Mouse (Mus musculus): Measurements from ENCODE around the gene Nhsl2.
A peak's percentile ranks its signal among the peaks of the same experiment; 100 is the strongest.

Nhsl2 gene

DNA sequence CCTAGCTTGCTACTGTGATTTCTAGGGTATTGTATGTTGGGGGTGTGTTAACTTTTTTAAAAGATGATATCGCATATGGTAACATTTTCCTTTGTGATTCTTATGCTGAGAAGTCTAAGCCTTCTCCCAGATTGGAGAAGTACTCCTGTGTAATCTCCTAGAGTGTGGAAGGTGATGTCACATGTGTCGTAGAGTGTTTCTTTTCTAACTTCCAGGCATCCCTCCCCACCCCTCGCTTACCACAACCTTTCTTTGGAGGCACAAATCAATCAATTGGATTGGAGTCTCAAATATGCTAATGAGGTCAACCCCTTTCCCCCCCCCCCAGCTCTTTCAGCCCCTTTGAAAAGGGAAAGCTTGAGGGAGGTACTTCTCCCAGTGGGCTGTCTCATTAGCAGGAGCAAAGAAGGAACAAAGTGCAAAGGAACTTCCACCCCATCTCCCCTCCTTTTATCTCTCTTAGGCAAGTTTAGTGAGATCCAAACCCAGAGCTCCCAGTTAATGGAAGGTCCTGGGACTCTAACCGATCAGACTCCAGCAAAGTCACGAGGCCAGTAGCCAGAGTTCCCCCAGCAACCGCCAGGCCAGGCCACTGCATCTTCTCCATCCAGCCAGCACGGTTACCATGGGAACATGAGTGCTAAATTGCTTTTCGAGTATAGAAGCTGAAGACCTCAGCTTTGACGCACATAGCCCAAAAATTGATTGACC, 137.6 kb downstream of the Nhsl2 start:
- no peak for DNase-seq

DNA sequence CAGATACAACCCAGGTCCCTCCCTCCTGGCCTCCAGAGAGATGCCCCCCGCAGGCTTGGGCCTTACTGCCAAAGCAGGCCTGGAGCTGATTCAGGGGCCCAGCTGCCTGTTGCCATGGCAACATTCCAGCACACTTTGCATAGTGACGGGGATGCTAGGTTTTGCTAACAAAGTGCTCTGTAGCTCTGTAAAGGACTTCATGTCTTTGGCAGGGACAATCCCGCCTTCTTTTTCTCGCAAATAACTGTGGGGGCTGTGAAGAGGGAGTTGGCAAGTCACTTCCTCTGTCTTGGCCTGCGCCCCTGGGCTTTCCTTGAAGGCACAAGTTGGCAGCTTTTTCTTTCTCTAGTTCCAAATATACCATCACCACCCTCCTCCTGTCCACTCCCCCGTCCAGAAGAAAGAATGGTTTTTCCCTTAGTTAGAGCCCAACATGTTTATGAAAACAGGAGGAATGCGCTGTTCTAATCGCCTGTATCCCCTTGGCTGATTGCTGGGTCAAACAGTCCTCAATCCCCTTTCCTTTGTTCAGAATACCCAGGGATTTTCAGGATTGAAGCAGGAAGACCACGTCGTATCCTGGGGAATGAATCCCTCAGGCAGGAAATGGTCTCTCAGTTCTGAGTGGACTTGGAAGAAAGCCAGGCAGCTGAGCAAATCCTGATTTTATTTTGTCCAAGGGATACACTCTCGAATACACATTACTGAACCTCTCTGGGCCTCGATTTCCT, 144.8 kb downstream of the Nhsl2 start:
- DNase-seq, result no peak

DNA sequence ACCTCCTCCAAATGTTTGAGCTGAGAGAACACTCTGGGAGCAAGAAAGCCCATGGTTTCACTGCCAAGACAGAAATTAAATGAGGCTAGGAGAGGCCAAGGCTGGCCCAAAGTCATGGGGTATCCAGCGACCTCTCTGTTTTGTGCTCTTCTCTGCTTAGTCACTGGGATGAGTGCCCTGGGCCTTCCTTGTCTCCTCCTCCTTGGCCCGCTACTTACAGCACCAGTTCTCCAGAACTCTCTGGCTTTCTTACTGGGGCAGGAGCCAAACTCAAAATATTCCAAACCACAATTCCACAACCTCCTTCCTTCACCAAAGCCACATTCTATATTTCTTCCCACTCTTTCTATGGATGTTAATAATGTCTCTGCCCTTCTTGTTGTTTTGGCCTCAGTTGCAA, 147.5 kb downstream of the Nhsl2 start:
- DNase-seq, result no peak

DNA sequence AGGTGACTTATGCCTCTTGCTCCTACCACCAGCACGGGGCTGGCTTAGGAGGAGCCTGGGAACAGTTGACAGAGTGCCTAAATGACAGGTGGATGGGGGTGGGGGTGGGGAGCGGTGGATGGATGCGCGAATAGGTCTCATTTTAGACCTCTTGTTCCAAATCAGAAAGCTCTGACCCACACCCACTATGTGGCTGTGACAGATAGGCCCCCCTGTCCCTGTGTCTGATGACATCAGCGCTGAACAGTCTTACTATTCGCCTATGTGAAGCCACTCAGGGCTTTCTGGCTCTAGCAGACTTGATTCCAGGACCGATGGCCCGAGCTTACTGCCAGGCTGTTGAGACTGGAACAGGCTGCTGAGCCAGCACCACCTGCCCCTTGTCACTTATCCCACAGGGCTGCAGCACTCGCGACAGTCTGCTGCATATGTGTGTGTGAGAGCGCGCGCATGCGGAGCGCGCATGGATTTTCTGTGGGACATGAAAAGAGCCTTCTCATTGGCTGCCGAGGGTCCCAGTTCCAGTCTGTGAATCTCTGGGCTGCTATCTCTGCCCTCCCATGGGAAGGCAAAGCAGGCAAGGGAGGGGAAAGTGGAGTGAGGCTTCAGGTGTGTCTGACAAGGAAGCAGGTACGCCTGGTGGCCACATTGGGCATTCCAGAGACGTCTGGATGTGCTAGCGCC, 154.6 kb downstream of the Nhsl2 start:
- DNase-seq, result no peak

DNA sequence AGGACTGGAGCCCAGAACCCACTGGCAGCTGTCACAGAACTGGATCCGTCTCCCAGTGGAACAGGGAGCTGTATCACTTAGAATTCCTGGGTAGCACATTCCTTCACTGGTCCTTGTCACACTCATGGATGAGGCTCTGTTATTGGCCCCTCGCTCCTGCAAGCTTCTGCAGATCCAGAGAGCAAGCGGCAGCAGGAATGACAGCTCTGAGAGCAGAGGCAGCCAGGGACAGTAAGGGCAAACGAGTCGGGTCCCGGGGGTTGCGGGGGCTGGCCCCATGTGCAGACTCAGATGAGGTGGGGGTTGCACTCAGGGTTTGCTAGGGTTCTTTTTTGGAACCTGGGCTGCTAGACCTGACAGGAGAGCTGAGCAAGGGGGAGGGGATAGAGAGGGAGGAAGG, 155.2 kb downstream of the Nhsl2 start:
- DNase-seq, result no peak

DNA sequence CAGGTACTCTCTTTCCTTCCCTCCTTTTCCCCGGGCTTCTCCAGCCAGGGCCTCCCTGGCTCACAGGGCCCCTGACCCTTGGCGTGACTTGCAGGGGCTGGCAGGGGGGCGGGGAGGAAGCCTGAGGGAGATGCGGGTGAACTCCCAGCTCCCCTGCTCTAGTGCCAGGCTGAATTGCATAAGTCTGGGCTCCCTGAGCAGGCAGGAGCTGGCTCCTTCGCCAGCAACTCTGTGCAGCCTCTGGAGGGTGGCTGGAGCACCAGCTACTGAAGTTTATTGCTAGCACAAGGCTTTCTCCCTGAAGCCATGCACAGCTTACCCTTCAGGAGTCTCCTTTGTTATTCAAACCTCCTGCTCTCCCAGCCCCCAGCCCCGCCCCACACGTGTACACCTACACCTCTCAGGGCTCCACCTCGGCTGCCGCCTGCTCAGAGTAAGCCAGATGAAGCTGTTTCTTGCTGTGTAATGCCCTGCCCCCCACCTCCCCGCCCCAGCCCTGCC, 156.0 kb downstream of the Nhsl2 start:
- DNase-seq, result no peak

DNA sequence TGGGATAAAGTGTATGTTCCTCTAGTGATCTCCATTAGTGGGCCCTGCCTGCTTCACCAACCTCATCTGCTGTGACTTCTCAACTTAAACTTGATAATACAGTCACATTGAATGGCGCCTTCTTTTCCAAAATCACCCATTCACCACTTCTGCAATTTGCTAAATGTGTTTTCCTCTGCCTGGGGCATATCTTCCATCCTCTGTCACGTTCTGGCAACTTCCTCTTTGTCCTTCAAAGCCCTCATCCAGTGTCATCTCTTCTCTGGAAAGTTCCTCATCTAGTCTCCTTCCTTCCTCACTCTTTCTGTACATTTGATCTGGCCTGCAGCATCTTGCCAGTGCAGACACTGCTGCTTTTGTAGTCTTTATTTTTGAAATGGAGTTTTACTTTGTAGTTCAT, 158.8 kb downstream of the Nhsl2 start:
- DNase-seq, result no peak

DNA sequence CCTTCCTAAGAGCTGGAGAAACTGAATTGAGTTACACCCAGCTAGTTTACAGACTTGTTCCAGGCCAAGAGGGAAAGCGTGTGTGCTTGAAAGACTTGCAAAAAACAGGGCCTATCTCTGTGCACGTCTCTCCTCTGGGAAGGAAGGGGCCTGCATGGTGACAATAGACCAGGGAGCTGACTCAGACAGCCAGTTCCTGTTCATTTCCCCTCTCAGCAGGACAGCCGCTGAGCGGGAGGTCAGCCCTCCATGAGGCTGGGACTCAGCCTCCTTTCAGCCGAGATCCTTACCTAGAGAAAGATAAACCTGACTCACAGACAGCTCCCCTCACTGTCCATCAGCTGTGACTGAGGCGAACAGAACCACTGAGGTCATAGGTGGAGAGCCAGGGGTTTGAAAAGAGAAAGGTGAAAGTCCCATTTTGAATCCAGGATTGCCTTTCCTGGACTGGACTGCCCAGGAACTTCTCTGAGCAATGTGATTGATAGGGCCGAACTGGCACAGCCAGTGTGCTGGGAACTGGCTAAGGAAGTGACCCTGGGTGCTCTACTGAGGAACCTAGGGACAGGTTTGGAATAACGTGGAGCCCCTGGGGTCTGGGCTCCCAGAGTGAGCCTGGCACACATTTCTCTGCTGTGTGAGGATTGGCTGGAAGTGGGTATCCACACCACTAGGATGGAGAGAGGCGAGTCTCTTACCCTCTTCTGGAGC, 168.2 kb downstream of the Nhsl2 start:
- no peak for DNase-seq

DNA sequence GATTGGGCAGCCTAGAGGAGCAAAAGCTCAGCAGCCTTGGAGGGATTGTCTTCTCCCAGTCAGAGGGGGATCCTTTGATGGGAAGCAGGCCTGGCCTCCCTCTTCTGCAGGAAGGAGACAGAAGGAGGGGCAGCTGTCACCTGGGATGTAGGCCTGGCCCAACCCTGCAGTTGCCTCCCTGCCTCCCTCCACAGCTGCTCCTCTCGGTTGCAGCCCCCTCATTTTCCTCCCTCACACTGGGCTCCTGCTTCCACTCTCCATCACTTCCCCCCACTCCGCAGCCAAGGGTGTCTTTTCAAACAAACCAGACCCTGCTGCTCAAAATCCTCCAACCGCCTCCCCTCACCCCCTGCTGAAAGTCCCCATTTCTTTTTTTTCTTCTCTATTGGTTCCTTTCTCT, 169.7 kb downstream of the Nhsl2 start:
- DNase-seq, result no peak

DNA sequence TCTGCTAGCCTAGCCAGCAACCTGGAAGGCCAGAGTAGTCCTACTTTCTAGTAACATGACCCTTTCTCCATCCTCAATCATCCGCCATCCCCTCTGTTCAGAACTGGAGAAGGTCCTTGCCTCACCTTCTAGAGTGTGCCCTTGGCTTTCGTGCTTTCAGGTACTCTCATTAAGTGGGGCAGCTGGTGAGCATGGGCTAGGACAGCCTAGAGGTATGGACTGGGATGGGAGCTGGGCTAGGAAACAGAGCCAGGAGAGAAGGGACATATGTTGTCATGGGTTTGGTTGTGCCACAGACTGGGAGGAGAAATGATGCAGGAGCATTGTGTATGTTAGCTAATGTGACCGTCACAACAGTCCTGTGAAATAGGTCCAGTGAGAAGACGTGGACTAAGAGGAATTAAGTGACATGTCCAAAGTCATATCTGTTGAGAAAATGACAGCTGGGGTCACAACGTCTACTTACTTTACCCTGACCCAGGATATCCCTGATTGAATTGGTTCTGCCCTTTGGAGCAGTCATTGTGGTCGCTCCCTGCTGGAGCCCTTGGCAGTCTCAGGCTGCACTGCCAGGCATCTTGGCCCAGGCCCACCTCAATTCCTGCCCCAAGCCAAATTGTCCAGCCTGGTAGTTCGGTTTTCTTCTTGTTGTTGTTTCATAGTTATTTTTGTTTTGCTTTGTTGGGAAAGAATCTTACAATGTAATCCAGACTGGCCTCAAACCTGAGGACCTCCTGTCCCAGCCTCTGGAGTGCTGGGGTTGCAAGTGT, 170.5 kb downstream of the Nhsl2 start:
- no peak for DNase-seq

DNA sequence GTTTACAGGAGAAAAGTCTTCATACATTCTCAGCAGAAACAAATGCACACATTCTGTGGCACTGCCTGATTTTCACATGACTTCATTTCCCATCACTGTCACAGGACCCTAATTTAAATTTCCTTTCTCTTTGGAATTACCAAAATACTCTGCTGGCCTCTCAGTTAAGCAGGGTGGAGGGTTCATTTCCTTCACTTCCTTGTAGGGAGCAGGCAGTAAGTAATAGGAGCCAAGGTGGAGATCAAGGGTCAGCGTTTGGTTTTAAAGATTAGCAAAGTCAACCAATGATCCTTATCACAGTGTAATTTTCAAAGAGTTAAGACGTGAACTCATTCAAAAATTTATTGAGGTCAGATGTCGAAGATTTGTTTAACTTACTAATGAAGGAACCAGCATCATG, 175.8 kb downstream of the Nhsl2 start:
- no peak for DNase-seq

DNA sequence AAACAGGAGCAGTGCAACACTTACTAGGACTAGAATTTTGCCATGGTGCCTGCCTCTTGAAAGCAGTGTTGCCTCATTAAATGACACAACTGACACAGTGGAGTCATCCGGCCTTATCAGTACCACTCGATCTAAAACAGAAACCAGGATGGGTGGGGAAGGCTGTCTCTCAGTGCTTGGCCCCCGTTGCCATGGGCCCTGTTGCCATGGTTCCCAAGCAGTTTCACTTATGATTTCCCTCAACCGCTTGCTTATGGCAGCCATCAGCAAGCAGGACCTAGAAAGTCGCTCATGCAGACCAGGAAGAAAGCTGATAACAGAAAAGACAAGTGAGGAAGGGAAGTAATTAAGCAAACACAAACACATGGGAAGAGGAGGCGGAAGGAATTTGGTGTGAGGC, 182.7 kb downstream of the Nhsl2 start:
- peak; percentile 36 to 58 for DNase-seq

DNA sequence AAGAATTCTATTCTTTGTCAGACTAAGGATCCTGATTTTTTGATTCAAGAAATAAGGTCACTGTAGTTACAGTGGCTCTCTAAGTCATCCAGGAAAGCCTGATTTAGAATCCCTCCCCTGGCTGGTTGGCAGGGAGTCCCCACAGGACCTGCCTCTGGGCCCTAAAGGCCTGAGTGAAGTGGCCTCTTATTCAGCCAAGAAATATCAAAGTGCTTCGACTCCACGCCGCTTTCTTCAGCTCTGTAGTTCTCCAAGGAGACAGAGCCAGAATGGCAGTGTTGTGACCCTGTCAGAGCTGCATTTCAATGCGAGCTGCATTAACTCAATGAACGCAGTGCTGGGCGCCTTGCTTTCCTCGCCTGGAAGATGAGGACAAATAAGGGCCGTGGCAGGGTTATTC, 183.2 kb downstream of the Nhsl2 start:
- no peak for DNase-seq

DNA sequence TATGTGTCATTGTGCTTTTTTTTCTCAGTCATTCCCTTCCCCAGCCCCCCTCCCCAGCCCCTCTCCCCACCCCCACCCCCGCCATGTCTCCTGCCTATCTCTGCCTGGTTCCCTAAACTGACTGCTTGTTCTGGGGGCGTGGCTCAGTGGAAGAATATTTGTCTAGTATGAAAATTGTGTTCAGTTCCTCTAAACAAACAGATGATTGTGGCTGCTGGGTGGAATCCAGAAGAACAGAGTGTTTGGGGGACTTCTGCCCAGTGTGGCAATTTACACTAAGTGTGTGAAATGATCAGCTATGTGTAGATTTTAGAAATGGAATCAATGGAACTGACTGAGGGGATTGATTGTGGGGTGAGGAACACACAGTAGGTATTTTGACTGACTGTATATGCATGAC, 184.4 kb downstream of the Nhsl2 start:
- DNase-seq, result no peak

DNA sequence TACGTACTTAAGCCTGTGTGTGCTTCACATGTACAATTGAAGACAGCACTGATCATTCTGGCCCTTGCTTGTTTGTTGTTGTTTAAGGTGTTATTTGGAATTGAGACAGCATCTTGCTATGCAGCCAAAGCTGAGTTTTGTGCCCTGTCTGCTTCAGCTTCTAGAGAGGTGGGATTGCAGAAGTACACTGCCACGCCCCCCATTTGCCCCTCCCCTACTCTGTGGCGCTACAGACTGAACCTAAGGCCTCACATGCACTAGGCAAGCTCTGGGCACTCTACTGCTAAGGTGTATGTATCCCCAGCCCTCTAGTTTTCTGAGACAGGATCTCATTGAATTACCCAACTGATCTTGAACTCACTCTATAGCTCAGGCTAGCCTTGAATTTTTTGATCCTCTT, 186.5 kb downstream of the Nhsl2 start:
- no peak for DNase-seq

DNA sequence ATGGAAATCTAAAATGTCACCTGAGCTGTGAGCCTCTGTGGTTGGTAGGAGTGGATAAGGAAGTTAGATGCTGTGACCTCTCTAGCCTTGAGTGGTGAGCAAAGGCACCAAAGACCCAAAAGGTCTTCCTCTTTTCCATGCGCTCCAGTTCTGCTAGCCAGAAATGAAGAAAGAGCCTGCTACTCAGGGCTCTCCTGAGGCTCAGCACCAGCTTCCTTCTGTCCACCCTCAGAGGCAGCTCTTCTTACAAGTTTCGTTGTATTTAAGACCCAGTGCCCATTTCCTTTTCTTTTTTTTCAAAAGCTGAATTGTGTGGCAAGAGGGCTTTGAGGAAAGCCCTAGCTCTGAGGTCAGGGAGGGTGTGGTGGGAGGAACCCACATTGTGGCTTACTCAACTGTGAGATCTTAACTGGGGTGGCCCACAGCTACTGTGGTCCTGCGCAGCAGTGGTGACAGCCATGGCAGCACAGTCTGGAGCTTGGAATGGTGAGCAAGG, 187.7 kb downstream of the Nhsl2 start:
- no peak for DNase-seq

DNA sequence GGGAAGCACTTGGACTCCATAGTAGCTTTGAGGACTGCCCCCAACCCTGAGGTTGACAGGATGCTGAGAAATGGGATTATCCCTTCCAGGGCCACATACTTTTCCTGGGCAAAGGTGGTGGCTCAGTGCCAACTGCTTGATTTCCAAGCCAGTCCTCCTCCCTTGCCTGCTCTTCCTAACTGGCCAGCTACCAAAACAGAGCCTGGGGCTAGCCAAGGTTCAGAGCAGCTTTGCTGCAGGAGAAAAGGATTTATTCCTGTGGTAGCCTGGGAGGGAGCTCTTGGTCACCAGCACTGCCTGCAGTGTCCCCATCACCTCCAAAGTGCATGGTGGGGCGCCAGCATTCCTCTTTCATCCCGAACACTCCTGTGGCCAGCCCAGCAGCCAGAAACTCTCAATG, 188.3 kb downstream of the Nhsl2 start:
- DNase-seq, result no peak

DNA sequence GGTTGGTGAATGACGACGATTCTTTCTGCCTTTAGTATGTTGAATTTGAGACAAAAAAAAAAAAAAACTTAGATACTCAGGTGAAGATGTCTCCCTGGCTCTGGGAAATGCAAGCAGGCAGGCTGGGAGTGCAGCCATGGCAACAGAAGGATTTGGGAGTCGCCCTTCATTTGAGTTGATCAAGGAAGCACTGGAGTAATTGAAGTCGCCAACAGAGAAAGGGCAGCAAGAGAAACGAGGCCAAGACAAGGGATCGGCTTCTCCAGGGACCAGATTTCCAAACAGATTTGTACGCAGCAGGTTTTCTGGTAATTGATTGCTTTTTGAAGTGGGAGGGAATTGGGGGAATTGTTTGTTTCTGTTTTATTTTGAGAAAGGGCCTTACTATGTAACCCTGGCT, 192.4 kb downstream of the Nhsl2 start:
- DNase-seq, result no peak

DNA sequence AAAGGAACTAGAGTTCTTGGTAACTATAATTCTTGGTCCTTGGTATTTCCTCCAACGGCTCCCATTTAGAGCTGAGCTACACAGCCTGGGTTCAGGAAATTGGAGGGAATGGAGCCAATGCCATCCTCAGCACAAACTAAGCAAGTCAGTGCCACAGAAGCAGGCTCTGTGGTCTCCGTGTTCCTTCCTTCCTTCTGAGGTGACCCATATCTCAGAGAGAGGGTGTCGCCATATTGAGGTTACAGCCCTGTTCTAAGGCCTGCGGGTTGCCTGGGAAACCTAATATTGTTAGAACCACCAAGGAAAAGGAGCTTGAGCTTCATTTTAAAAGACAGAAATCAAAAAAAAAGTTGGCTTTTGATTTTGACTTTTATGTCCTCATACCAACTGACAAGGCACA, 193.2 kb downstream of the Nhsl2 start:
- DNase-seq, result no peak

DNA sequence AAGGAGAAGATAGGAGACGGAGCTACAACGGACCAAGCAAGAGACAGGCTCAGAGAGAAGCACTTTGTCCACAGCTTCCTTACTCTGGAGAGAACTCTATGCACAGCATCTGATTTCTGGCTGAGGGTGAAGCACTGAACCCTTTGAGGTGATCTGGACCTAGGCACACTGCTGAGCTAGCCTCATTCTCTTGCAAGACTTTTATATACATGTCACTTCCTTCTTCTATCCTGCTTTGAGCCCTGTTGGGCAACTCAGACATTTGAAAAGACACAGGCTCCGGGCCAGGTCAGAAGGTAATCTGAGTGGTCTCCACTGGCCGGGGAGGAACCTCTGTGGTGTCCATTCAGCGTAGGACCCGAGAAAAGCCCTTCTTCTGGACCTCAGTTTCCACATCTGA, 201.4 kb downstream of the Nhsl2 start:
- no peak for DNase-seq

DNA sequence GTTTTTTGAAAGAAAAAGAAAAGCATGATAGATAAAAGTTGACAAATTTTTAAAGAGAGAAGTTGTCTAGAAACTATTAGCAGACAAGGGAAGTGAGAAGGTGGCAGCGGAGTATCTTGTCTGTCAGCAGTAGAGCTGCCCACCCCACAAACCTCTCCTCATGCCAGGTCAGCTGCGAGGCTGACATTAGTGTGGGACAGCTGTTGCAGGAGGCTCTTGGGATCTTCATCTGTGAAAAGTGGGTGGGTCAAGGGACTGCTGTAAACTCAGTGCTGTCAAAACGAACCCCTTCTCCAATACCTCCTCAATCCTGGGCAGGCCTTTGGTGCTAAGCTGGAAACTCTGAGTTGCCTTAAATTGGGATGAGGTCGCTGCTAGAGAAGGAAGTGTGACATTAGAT, 202.0 kb downstream of the Nhsl2 start:
- DNase-seq, result no peak

DNA sequence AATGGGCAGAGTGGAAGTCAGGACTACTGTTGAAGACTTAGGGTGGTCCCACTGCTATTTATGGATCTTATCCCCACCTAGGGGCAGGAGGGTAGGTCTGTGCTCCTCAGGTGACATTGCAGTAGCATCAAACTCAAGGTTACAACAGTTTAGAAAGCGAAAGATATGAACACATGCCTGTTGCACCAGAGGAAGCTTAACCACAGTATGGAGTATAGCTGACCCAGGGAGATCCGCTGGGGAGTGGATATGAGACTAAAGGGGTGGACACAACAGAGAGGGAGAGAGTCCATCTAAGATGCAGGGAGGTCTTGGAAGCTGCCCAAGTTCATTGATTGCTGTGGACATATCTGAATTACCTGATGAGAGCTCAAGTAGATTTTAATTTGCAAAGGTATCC, 204.2 kb downstream of the Nhsl2 start:
- DNase-seq, result no peak
